Mouse (Mus musculus): ENCODE results near the gene Nf1. TPM values are rescaled to one million over a fixed set of nuclear protein-coding genes. Genes with fewer than 3 reads are reported as not detected.

Nf1 gene
- polyA plus RNA-seq, 1 experiment, result 0.20 TPM

GRCm38 (mm10) chr11:79533311-79533710 lies 193.8 kb downstream of the Nf1 start:
- Histone ChIP-seq H3K9me3 (ENCODE audit: control insufficient read depth, low read length) (no peaks in the 10 kb centered on the region), H3K4me1 (ENCODE audit: control insufficient read depth) (peaks cover 13% of the 10 kb centered on the region), H3K27me3 (ENCODE audit: control insufficient read depth) (no peaks in the 10 kb centered on the region), H3K36me3 (ENCODE audit: control insufficient read depth) (peaks cover 3% of the 10 kb centered on the region; the same call in 1 of the 2 replicates), H3K4me3 (replicated peaks) (no peak overlapping the region)
- TF ChIP-seq TAL1 (IDR thresholded peaks at IDR 0.05; ENCODE audit: low read length) (no peak), GATA1 (IDR thresholded peaks at IDR 0.05; ENCODE audit: low read length) (no peak)

DNA sequence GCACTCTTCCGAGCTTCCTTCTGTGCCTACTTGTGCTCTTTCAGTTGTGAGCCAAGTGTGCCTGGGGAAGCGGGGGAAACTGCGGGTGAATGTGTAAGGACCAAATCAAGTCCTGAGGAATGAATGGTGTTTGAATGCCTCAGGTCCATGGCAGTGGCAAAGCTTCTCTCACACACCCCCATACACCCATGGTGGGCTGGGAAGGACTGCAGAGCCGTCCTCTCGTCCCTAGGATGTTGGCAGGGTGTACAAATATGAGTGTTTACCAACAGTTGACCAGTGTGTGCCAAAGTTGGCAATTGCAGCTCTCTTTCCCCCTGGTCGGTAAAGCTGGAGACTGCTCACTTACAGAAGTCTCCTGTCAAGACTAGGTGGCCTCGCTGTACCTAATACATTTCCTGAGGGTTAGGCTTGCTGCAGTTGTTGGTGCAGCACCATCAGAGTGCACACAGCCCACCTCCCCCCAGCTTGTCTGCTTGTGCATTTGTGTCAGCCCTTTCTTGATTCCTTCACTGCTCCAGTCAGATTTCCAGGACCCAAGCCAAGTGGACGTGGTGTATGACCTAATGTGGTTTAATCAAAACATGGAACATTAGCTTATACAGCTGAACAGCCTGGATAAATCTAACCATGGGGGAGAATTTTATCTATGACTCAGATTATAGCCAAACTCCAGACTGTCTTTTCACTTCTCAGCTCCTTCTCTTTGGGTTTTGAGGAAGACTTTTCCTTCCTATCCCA lies 194.6 kb downstream of the Nf1 start:
- TF ChIP-seq TAL1 (IDR thresholded peaks at IDR 0.05; ENCODE audit: low read length) (no peak), GATA1 (IDR thresholded peaks at IDR 0.05; ENCODE audit: low read length) (no peak)
- H3K4me1 ChIP-seq (ENCODE audit: control insufficient read depth), result peaks cover 13% of the 10 kb centered on the region
- H3K9me3 ChIP-seq (ENCODE audit: control insufficient read depth, low read length), result no peaks in the 10 kb centered on the region
- H3K4me3 ChIP-seq (replicated peaks), result no peak overlapping the region
- no peaks in the 10 kb centered on the region for H3K27me3 ChIP-seq (ENCODE audit: control insufficient read depth)
- peaks cover 3% of the 10 kb centered on the region; the same call in 1 of the 2 replicates for H3K36me3 ChIP-seq (ENCODE audit: control insufficient read depth)

- peaks cover 3% of the 10 kb centered on the region; the same call in 1 of the 2 replicates for H3K36me3 ChIP-seq (ENCODE audit: control insufficient read depth)
- TF ChIP-seq GATA1 (IDR thresholded peaks at IDR 0.05; ENCODE audit: low read length), result no peak
- no peak for TF ChIP-seq TAL1 (IDR thresholded peaks at IDR 0.05; ENCODE audit: low read length)
- no peaks in the 10 kb centered on the region for H3K9me3 ChIP-seq (ENCODE audit: control insufficient read depth, low read length)
- H3K27me3 ChIP-seq (ENCODE audit: control insufficient read depth), result no peaks in the 10 kb centered on the region
- H3K4me1 ChIP-seq (ENCODE audit: control insufficient read depth), result peaks cover 10% of the 10 kb centered on the region
- no peak overlapping the region for H3K4me3 ChIP-seq (replicated peaks)
Observed at GRCm38 (mm10) chr11:79535554-79535953, 196.1 kb downstream of the Nf1 start.

DNA sequence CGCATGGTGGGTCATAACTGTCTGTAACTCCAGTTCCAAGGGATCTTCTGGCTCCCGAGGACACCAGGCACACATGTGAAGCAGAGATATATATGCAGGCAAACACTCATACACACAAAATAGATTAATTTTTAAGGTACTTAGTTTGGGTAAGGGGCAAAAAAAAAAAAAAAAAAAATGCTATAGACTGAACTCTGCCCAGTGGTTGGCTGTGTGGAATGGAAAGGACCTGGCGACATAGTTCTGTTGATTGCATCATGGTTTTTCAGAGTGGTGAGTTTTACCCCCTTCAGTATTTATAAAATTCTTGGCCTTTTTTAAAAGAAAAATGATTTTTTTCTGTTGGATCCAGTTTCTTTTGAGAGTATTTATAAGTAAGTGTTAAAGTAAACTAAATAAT lies 196.8 kb downstream of the Nf1 start:
- no peak overlapping the region for H3K4me3 ChIP-seq (replicated peaks)
- no peak for TF ChIP-seq GATA1 (IDR thresholded peaks at IDR 0.05; ENCODE audit: low read length)
- no peak for TF ChIP-seq TAL1 (IDR thresholded peaks at IDR 0.05; ENCODE audit: low read length)
- H3K9me3 ChIP-seq (ENCODE audit: control insufficient read depth, low read length), result no peaks in the 10 kb centered on the region
- peaks cover 6% of the 10 kb centered on the region for H3K4me1 ChIP-seq (ENCODE audit: control insufficient read depth)
- H3K36me3 ChIP-seq (ENCODE audit: control insufficient read depth), result peaks cover 3% of the 10 kb centered on the region; the same call in 1 of the 2 replicates
- no peaks in the 10 kb centered on the region for H3K27me3 ChIP-seq (ENCODE audit: control insufficient read depth)

DNA sequence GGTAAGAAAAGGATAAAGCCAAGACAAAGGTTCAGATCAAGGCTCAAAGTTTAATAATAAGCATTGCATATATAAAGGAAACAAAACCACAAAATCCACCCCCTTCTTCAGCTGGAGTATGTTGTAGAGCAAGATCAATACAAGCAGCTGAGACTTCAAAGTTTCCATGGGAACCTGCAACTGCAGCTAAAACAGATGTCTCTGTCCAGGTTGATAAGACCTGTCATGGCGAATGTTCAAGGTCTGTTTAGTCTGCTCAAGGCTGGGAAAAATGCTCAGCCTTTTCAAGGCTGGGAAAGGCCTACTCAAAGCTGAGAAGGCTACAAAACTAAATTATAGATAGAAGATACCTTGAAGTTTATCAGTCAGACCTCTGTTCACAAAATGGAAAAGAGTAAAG lies 213.1 kb downstream of the Nf1 start:
- no peaks in the 10 kb centered on the region for H3K9me3 ChIP-seq (ENCODE audit: control insufficient read depth, low read length)
- no peak overlapping the region for H3K4me3 ChIP-seq (replicated peaks)
- peaks cover 12% of the 10 kb centered on the region for H3K36me3 ChIP-seq (ENCODE audit: control insufficient read depth)
- no peaks in the 10 kb centered on the region; the same call in none of the 2 replicates for H3K4me1 ChIP-seq (ENCODE audit: control insufficient read depth)
- TF ChIP-seq TAL1 (IDR thresholded peaks at IDR 0.05; ENCODE audit: low read length) (no peak), GATA1 (IDR thresholded peaks at IDR 0.05; ENCODE audit: low read length) (no peak)
- no peaks in the 10 kb centered on the region for H3K27me3 ChIP-seq (ENCODE audit: control insufficient read depth)

DNA sequence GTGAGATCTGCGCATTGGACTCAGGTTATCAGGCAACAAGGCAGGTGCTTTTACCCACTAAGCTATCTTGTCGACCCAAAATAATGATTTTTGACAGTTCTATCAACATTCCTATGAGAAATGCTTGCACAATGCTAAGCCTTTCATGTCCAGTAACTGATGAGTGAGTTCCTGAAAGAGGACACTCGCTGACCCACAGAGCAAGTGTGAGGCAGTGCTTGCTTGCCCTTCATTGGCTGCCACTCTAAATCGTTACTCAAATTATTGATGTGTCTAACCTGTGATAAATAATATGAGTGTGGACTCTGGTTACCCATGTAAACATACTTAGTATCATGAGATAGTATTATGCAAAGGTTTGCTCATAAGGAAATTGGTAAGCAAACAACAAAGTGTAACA lies 221.0 kb downstream of the Nf1 start:
- Histone ChIP-seq H3K4me3 (replicated peaks) (no peak overlapping the region), H3K9me3 (ENCODE audit: control insufficient read depth, low read length) (no peaks in the 10 kb centered on the region), H3K4me1 (ENCODE audit: control insufficient read depth) (no peaks in the 10 kb centered on the region), H3K36me3 (ENCODE audit: control insufficient read depth) (peaks cover 15% of the 10 kb centered on the region), H3K27me3 (ENCODE audit: control insufficient read depth) (no peaks in the 10 kb centered on the region)
- TF ChIP-seq GATA1 (IDR thresholded peaks at IDR 0.05; ENCODE audit: low read length) (no peak), TAL1 (IDR thresholded peaks at IDR 0.05; ENCODE audit: low read length) (no peak)

DNA sequence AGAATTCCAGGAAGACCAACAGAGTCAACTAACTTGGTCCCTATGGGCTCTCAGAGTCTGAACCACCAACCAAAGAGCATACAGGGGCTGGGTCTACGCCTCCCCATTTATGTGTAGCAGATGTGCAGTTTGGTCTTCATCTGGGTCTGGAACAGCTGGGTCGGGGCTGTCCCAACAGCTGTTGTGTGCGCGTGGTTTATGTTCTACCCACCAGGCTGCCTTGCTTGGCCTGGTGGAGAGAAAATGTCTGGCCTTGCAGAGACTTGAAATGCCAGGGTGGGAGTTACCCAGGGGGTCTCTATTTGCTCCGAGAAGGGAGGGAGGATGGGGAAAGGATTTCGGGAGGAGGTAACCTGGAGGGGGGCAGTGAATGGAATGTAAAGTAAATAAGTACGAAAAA lies 224.0 kb downstream of the Nf1 start:
- H3K36me3 ChIP-seq (ENCODE audit: control insufficient read depth), result peaks cover 23% of the 10 kb centered on the region
- TF ChIP-seq GATA1 (IDR thresholded peaks at IDR 0.05; ENCODE audit: low read length) (no peak), TAL1 (IDR thresholded peaks at IDR 0.05; ENCODE audit: low read length) (no peak)

DNA sequence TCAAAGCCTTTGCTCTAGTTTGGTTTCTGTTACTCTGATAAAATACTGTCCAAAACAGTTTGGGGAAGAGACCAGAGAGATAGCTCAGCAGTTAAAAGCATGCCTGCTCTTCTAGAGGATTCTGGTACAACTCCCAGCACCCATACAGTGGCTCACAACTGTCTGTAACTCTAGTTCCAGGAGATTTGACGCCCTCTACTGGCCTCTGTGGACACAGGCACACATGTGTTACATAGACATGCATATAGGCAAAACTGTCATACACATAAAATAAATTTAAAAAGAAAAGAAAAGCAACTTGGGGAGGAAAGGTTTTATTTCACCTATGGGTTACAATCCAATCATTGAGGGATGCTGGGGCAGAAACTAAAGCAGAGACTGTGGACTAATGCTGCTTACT lies 227.5 kb downstream of the Nf1 start:
- Histone ChIP-seq H3K36me3 (ENCODE audit: control insufficient read depth) (peaks cover 19% of the 10 kb centered on the region), H3K4me1 (ENCODE audit: control insufficient read depth) (no peaks in the 10 kb centered on the region), H3K4me3 (replicated peaks) (no peak overlapping the region), H3K27me3 (ENCODE audit: control insufficient read depth) (no peaks in the 10 kb centered on the region), H3K9me3 (ENCODE audit: control insufficient read depth, low read length) (no peaks in the 10 kb centered on the region)
- TF ChIP-seq TAL1 (IDR thresholded peaks at IDR 0.05; ENCODE audit: low read length) (no peak), GATA1 (IDR thresholded peaks at IDR 0.05; ENCODE audit: low read length) (no peak)

More for the DNA sequence above, 224.0 kb downstream of the Nf1 start:
- Histone ChIP-seq H3K9me3 (ENCODE audit: control insufficient read depth, low read length) (no peaks in the 10 kb centered on the region), H3K4me1 (ENCODE audit: control insufficient read depth) (no peaks in the 10 kb centered on the region), H3K4me3 (replicated peaks) (no peak overlapping the region), H3K27me3 (ENCODE audit: control insufficient read depth) (no peaks in the 10 kb centered on the region)

- Histone ChIP-seq H3K36me3 (ENCODE audit: control insufficient read depth) (peaks cover 19% of the 10 kb centered on the region), H3K27me3 (ENCODE audit: control insufficient read depth) (no peaks in the 10 kb centered on the region), H3K4me3 (replicated peaks) (no peak overlapping the region), H3K9me3 (ENCODE audit: control insufficient read depth, low read length) (no peaks in the 10 kb centered on the region), H3K4me1 (ENCODE audit: control insufficient read depth) (no peaks in the 10 kb centered on the region)
- TF ChIP-seq GATA1 (IDR thresholded peaks at IDR 0.05; ENCODE audit: low read length) (no peak), TAL1 (IDR thresholded peaks at IDR 0.05; ENCODE audit: low read length) (no peak)
Observed at GRCm38 (mm10) chr11:79568197-79568911, 228.9 kb downstream of the Nf1 start.

Measured in erythroblast, embryonic 14.5 days (primary cell).